Mouse (Mus musculus) left cerebral cortex, adult 2 months (tissue): ENCODE results near the gene Ucn2. TPM values are rescaled to one million over a fixed set of nuclear protein-coding genes. Genes with fewer than 3 reads are reported as not detected.
A peak's percentile ranks its signal among the peaks of the same experiment; 100 is the strongest.

Experiments used
- DNase-seq, 2 experiments: peaks; one replicate each; pipeline ENCODE4 v3.0.0; 2021 to 2022; ENCODE audit warnings: low spot score in 2 of 2, mixed read lengths in 1 of 2; ENCODE audit errors: extremely low spot score in 1 of 2
- H3K27ac ChIP-seq: fragments of 200-600 bp; 2 replicates; pipeline ENCODE4 v1.8.1; 2022
- H3K4me3 ChIP-seq: fragments of 200-600 bp; 2 replicates; pipeline ENCODE4 v1.8.1; 2022
- CTCF ChIP-seq: fragments of 200-600 bp; IDR thresholded peaks from 2 replicates; pipeline ENCODE4 v1.8.1; 2022; ENCODE audit warnings: antibody characterized with exemption, mild to moderate bottlenecking, moderate library complexity
- intact Hi-C: fragments of 180-260 bp; cut with DNase I; formaldehyde crosslinking; loops from one replicate; pipeline ENCODE4 v1.15.1; 2025
- microRNA-seq, 2 experiments: library from miRNA; unstranded; fragments of <30 nt; microRNA quantifications; one replicate each; pipeline ENCODE4 v1.2.0; 2021
- total RNA-seq, 2 experiments: library from RNA; stranded (reverse); gene quantifications; 2 replicates each; pipeline ENCODE4 v1.2.3; 2021

Gene Ucn2
- total RNA-seq, 2 experiments from 2014 or later: 0.40 to 0.41 TPM

GRCm38 (mm10) chr9:109016973-109017604 is 31.3 kb downstream of the Ucn2 start:
- no peak for TF ChIP-seq CTCF
- Histone ChIP-seq H3K27ac (peak overlapping the region; percentile 20; the same call in 1 of the 2 replicates), H3K4me3 (no peak overlapping the region)
- intact Hi-C loops: no loop called here
- DNase-seq: no peak

- Histone ChIP-seq H3K4me3 (no peak overlapping the region), H3K27ac (peak overlapping the region; percentile 82)
- no peak for TF ChIP-seq CTCF
- no peak for DNase-seq
- intact Hi-C loops: no loop called here
These were observed 35.6 kb downstream of the Ucn2 start for GRCm38 (mm10) chr9:109021428-109021827.

GRCm38 (mm10) chr9:109022866-109023685 is 37.3 kb downstream of the Ucn2 start:
- TF ChIP-seq CTCF: no peak
- peak in 1 of 2 experiments; percentile 51 for DNase-seq
- intact Hi-C loops: loop anchor here (2.0 kb wide), 1 partner anchor 14 kb away; no protein-coding TSS in a partner anchor
- Histone ChIP-seq H3K27ac (peak overlapping the region; percentile 82), H3K4me3 (no peak overlapping the region)

GRCm38 (mm10) chr9:109027521-109027920 is 41.7 kb downstream of the Ucn2 start:
- Histone ChIP-seq H3K27ac (no peak overlapping the region), H3K4me3 (no peak overlapping the region)
- DNase-seq: no peak
- intact Hi-C loops: no loop called here
- no peak for TF ChIP-seq CTCF

- intact Hi-C loops: no loop called here
- DNase-seq: no peak
- no peak for TF ChIP-seq CTCF
- Histone ChIP-seq H3K4me3 (no peak overlapping the region), H3K27ac (no peak overlapping the region)
These were observed 42.6 kb downstream of the Ucn2 start for GRCm38 (mm10) chr9:109028421-109028820.

GRCm38 (mm10) chr9:109028919-109029318 is 43.1 kb downstream of the Ucn2 start:
- no peak for DNase-seq
- Histone ChIP-seq H3K4me3 (no peak overlapping the region), H3K27ac (no peak overlapping the region)
- TF ChIP-seq CTCF: no peak
- intact Hi-C loops: no loop called here

GRCm38 (mm10) chr9:109030312-109030711 is 44.5 kb downstream of the Ucn2 start:
- Histone ChIP-seq H3K27ac (no peak overlapping the region), H3K4me3 (no peak overlapping the region)
- intact Hi-C loops: no loop called here
- TF ChIP-seq CTCF: no peak
- DNase-seq: no peak

GRCm38 (mm10) chr9:109031001-109031400 is 45.2 kb downstream of the Ucn2 start:
- Histone ChIP-seq H3K4me3 (no peak overlapping the region), H3K27ac (no peak overlapping the region)
- DNase-seq: no peak
- TF ChIP-seq CTCF: no peak
- intact Hi-C loops: no loop called here

- no peak overlapping the region for H3K27ac ChIP-seq
- no peak for DNase-seq
- TF ChIP-seq CTCF: no peak
- H3K4me3 ChIP-seq: no peak overlapping the region
- intact Hi-C loops: no loop called here
These were observed 45.9 kb downstream of the Ucn2 start for GRCm38 (mm10) chr9:109031686-109032085.

- intact Hi-C loops: no loop called here
- Histone ChIP-seq H3K4me3 (no peak overlapping the region), H3K27ac (no peak overlapping the region)
- no peak for DNase-seq
- no peak for TF ChIP-seq CTCF
These were observed 46.6 kb downstream of the Ucn2 start for GRCm38 (mm10) chr9:109032435-109032834.

Small RNA genes within 50 kb of the gene (microRNA-seq; reads per million reads assigned to microRNA genes)
- gene Mir711: 0 reads per million in 2 experiments

Other genes with a start within 250 kb of the Ucn2 start
- gene Ip6k2, start 202.2 kb upstream of the Ucn2 start, total RNA-seq: 100 to 1,000 TPM; 143 to 164 TPM
- gene Nckipsd, start 177.6 kb upstream of the Ucn2 start, total RNA-seq: 10 to 100 TPM; 64.7 to 68.0 TPM
- 10 to 100 TPM; 65.1 to 75.0 TPM for gene Celsr3, start 159.7 kb upstream of the Ucn2 start, total RNA-seq
- 10 to 100 TPM; 17.1 to 17.8 TPM for gene Slc26a6, start 132.7 kb upstream of the Ucn2 start, total RNA-seq
- not detected for gene Tmem89, start 71.4 kb upstream of the Ucn2 start, total RNA-seq
- gene Uqcrc1, start 49.4 kb upstream of the Ucn2 start, total RNA-seq: 100 to 1,000 TPM; 358 to 364 TPM
- gene Col7a1, start 32.4 kb upstream of the Ucn2 start, total RNA-seq: 1 to 10 TPM; 2.8 to 4.0 TPM
- 10 to 100 TPM; 15.8 to 17.7 TPM for gene Pfkfb4, start 5.8 kb downstream of the Ucn2 start, total RNA-seq
- 10 to 100 TPM; 71.6 to 77.5 TPM for gene Shisa5, start 52.6 kb downstream of the Ucn2 start, total RNA-seq
- 10 to 100 TPM; 11.7 to 15.3 TPM for gene Trex1, start 73.7 kb downstream of the Ucn2 start, total RNA-seq
- 10 to 100 TPM; 28.0 to 28.3 TPM for gene Atrip, start 88.1 kb downstream of the Ucn2 start, total RNA-seq
- gene Ccdc51, start 96.5 kb downstream of the Ucn2 start, total RNA-seq: 1 to 10 TPM; 8.0 to 8.6 TPM
- gene Tma7, start 96.6 kb downstream of the Ucn2 start, total RNA-seq: 100 to 1,000 TPM; 312 to 332 TPM
- gene Plxnb1, start 109.4 kb downstream of the Ucn2 start, total RNA-seq: 10 to 100 TPM; 65.0 to 70.5 TPM
- gene Fbxw21, start 176.0 kb downstream of the Ucn2 start, total RNA-seq: not detected
- gene Fbxw13, start 210.0 kb downstream of the Ucn2 start, total RNA-seq: not detected
- gene Fbxw20, start 248.7 kb downstream of the Ucn2 start, total RNA-seq: not detected